Mouse (Mus musculus) kidney, embryonic 14.5 days (tissue): ENCODE measurements around the gene Zfp111. TPM values are rescaled to one million over a fixed set of nuclear protein-coding genes. Genes with fewer than 3 reads are reported as not detected.

Experiments
- ATAC-seq: fragments of 200-750 bp; cut with Nextera tagmentation; 2 replicates; pipeline ENCODE4 v1.8.0; 2017; ENCODE audit warnings: moderate number of reproducible peaks, mild to moderate bottlenecking, moderate TSS enrichment, moderate library complexity; ENCODE audit not compliant: low FRiP score, low TSS enrichment
- H3K27ac ChIP-seq: fragments of 300-500 bp; sonication (generic); 2 replicates; pipeline ENCODE4 v1.5.1; 2014; ENCODE audit warnings: low read depth, mild to moderate bottlenecking, low read length, moderate library complexity, mixed read lengths
- H3K27me3 ChIP-seq: fragments of 300-500 bp; sonication (generic); 2 replicates; pipeline ENCODE4 v1.6.1; 2014; ENCODE audit warnings: mild to moderate bottlenecking, low read length; ENCODE audit not compliant: control insufficient read depth, insufficient read depth
- H3K36me3 ChIP-seq: fragments of 300-500 bp; sonication (generic); 2 replicates; pipeline ENCODE4 v1.6.1; 2014; ENCODE audit warnings: low read length, mixed read lengths; ENCODE audit not compliant: control insufficient read depth, insufficient read depth
- H3K4me1 ChIP-seq: fragments of 300-500 bp; sonication (generic); 2 replicates; pipeline ENCODE4 v1.6.1; 2014; ENCODE audit warnings: low read length, mixed read lengths; ENCODE audit not compliant: control insufficient read depth, insufficient read depth
- H3K4me2 ChIP-seq: fragments of 300-500 bp; sonication (generic); replicated peaks from 2 replicates; pipeline ENCODE4 v1.6.1; 2014; ENCODE audit warnings: low read depth, mild to moderate bottlenecking, low read length
- H3K4me3 ChIP-seq: fragments of 300-500 bp; sonication (generic); 2 replicates; pipeline ENCODE4 v1.5.1; 2014; ENCODE audit warnings: mild to moderate bottlenecking, low read length
- H3K9ac ChIP-seq: fragments of 300-500 bp; sonication (generic); 2 replicates; pipeline ENCODE4 v1.6.1; 2014; ENCODE audit warnings: low read depth, mild to moderate bottlenecking, low read length, moderate library complexity
- H3K9me3 ChIP-seq: fragments of 300-500 bp; sonication (generic); 2 replicates; pipeline ENCODE4 v1.6.1; 2016; ENCODE audit warnings: low read length; ENCODE audit not compliant: control insufficient read depth
- WGBS: fragments of 180-500 bp; shearing (Covaris S2); extraction: QIAGEN DNeasy Blood & Tissue Kit; methylation state at CpG from one replicate; pipeline ENCODE4 v1.1.7; 2014; 5-methylcytosine and 5-hydroxymethylcytosine counted together
- polyA plus RNA-seq: library from polyadenylated mRNA; unstranded; fragments of >200 nt; fragmentation: Nextera tagmentation; extraction: Ambion mirVana; gene quantifications from 2 replicates; pipeline ENCODE4 v1.2.1, GENCODE M21; 2014

The Zfp111 gene
- polyA plus RNA-seq, 1 experiment from 2014 or later = 12.0 TPM

DNA sequence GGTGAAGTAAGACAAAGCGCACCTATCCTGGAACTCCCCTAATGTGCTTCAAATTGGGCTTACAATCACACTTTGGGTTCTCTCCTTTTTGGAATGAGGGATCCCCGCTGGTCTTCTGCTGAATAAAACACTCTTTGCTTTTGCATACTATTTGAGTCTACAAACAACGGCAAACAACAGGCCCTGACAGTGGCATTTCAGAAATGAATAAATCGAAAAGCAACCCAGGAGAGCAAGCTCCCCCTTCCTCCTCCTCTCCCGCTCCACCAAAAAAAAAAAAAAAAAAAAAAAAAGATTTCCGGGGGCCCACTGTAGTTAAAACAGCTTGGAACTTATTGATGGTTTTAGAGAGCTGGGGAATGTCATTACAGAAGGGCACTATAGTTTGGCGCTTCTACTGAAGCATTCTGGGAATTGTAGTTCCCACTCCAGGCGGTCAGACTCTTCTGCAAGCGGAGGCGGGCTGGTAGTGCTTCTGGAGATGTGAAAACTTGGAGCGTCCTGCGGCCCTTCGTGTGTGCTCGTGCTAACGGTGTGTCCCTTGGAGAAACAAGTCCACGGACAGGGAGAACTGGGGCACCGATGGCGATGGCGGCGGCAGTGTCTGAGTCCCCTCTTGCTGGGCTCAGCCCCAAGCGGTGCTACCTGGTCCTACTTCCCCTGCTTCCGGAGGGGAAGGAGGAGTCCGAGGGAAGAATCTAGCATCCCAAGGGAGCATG lies 36.5 kb downstream of the Zfp111 start, which contains the start of gene Zfp114:
Gene Zfp114 (plus strand): TSS at position 443 of the 719 bp plus-strand sequence.
- H3K9me3 ChIP-seq = no peaks in the 10 kb centered on the region
- peak within 1 kb of the TSS; percentile 56 for H3K4me3 ChIP-seq
- WGBS = 13% methylated on average over 23 of the region's 23 CpGs
- peak; percentile 94 for ATAC-seq
- peak within 1 kb of the TSS; percentile 43 for H3K4me2 ChIP-seq
- H3K27ac ChIP-seq = peak within 1 kb of the TSS; percentile 49; the same call in 1 of the 2 replicates
- H3K4me1 ChIP-seq = no peaks in the 10 kb centered on the region
- H3K9ac ChIP-seq = peak within 1 kb of the TSS; percentile 68
- no peaks in the 10 kb centered on the region for H3K27me3 ChIP-seq
- no peaks in the 10 kb centered on the region for H3K36me3 ChIP-seq

DNA sequence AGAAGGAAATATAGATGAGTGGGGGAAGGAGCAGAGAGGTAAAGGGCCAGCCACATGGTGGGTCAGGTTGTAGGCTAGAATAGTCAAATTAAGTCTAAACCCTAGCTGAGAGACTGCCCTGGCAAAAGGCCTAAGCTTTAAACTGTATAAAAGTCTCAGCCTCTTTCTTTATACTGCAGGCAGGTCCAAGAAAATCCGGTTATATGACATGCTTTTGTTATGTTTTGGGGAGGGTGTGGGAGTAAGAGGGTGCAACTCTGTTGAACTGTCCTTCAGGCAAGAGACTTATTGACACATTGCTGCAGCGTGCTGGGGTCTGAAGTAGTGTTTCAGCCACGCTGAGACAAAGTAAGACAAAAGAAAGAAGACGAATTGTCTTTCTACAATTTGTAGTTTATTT lies 39.1 kb downstream of the Zfp111 start:
- no peaks in the 10 kb centered on the region for H3K27me3 ChIP-seq
- no peaks in the 10 kb centered on the region for H3K9me3 ChIP-seq
- 69% methylated on average over 4 of the region's 4 CpGs for WGBS

DNA sequence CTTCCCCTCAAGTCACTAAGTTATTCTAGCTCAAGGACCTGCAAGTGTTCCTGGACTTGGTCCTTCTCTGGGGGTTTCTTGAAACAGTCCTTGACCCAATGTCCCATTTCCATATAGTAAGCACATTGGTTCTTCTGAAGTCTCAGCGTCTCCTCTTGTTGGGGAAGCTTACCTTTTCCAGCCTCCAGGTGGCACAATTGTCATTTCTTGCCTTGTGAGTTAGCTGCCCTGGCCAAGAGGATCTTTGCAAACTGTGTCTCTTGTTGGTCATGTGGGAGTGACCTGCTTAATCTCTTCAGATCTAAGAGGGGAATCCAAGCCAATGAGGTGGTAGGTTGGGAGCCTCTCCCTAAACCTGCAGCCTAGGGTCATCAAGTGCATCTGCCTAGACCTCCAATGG lies 58.0 kb downstream of the Zfp111 start:
- no peak for ATAC-seq
- WGBS = 22% methylated on average over 1 of the region's 1 CpGs

More for the DNA sequence above, 39.1 kb downstream of the Zfp111 start:
- no peaks in the 10 kb centered on the region for H3K36me3 ChIP-seq
- no peak overlapping the region for H3K9ac ChIP-seq
- H3K27ac ChIP-seq = no peak overlapping the region
- no peak for ATAC-seq
- H3K4me2 ChIP-seq = no peak overlapping the region
- H3K4me1 ChIP-seq = no peaks in the 10 kb centered on the region
- H3K4me3 ChIP-seq = no peak overlapping the region

More for the DNA sequence above, 58.0 kb downstream of the Zfp111 start:
- Histone ChIP-seq H3K4me2 (no peak overlapping the region), H3K9ac (no peak overlapping the region), H3K4me3 (no peak overlapping the region), H3K9me3 (no peaks in the 10 kb centered on the region), H3K4me1 (no peaks in the 10 kb centered on the region), H3K27ac (no peak overlapping the region), H3K27me3 (no peaks in the 10 kb centered on the region), H3K36me3 (no peaks in the 10 kb centered on the region)

Other genes starting within 250 kb of the Zfp111 start
- not detected in 2 replicates for gene Vmn1r181, start 236.8 kb downstream of the Zfp111 start, polyA plus RNA-seq
- not detected in 2 replicates for gene V1rd19, start 209.8 kb downstream of the Zfp111 start, polyA plus RNA-seq
- gene Vmn1r183, start 158.2 kb downstream of the Zfp111 start, polyA plus RNA-seq = not detected in 2 replicates
- gene Zfp180, start 129.5 kb downstream of the Zfp111 start, polyA plus RNA-seq = 17.1 and 24.5 TPM in 2 replicates
- 4.0 and 5.3 TPM in 2 replicates for gene Zfp112, start 99.1 kb downstream of the Zfp111 start, polyA plus RNA-seq
- 14.8 and 16.8 TPM in 2 replicates for gene Zfp235, start 77.3 kb downstream of the Zfp111 start, polyA plus RNA-seq
- gene Zfp114, start 36.4 kb downstream of the Zfp111 start, polyA plus RNA-seq = 4.1 and 6.1 TPM in 2 replicates
- gene Zfp109, start 26.1 kb upstream of the Zfp111 start, polyA plus RNA-seq = 1.7 and 5.0 TPM in 2 replicates
- gene Zfp108, start 43.4 kb upstream of the Zfp111 start, polyA plus RNA-seq = 1.6 and 3.5 TPM in 2 replicates
- 6.3 and 11.8 TPM in 2 replicates for gene Zfp93, start 59.0 kb upstream of the Zfp111 start, polyA plus RNA-seq
- 31.3 and 39.5 TPM in 2 replicates for gene Zfp61, start 89.8 kb upstream of the Zfp111 start, polyA plus RNA-seq
- gene Zfp94, start 105.2 kb upstream of the Zfp111 start, polyA plus RNA-seq = 9.6 and 10.3 TPM in 2 replicates
- gene Tescl, start 122.5 kb upstream of the Zfp111 start, polyA plus RNA-seq = 0.26 and 0.31 TPM in 2 replicates
- not detected in 2 replicates for gene Lypd5, start 137.8 kb upstream of the Zfp111 start, polyA plus RNA-seq
- gene Kcnn4, start 158.8 kb upstream of the Zfp111 start, polyA plus RNA-seq = 2.6 and 3.3 TPM in 2 replicates
- gene Smg9, start 188.2 kb upstream of the Zfp111 start, polyA plus RNA-seq = 25.0 and 32.3 TPM in 2 replicates
- gene Irgc1, start 240.9 kb upstream of the Zfp111 start, polyA plus RNA-seq = not detected in 2 replicates